Mouse (Mus musculus) E14TG2a.4 (cell line): ENCODE results near the gene Lysmd1.

Experiments used
- CTCF ChIP-seq: conservative IDR thresholded peaks from 2 replicates; pipeline ENCODE4 v1.5.1; 2014; ENCODE audit warnings: low read length
- POU5F1 ChIP-seq: IDR thresholded peaks from 2 replicates; pipeline ENCODE4 v1.6.1; 2014; ENCODE audit warnings: low read length, borderline replicate concordance

DNA sequence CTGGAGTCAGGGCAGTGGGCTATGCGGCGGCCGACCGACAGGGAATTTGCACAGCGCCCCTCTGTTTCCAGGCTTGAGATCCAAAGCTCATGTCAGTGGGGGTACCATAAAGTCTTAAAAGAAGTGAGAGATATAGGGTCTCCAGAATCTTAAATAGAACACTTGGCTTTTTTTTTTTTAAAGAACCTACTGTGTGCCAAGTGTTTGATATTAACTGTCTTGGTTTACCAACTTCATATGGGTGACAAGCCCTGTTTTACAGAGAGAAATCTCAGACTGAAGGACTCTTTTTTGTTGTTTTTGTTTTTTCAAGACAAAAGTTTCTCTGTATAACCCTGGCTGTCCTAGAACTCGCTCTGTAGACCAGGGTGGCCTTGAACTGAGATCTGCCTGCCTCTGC, 6.9 kb downstream of the Lysmd1 start:
- TF ChIP-seq CTCF (no peak), POU5F1 (no peak)
